Mouse (Mus musculus) kidney, embryonic 16.5 days (tissue): ENCODE data around the gene Cxcr4. TPM values are rescaled to one million over a fixed set of nuclear protein-coding genes. Genes with fewer than 3 reads are reported as not detected.

Experiments
- ATAC-seq: fragments of 200-750 bp; cut with Nextera tagmentation; 2 replicates; pipeline ENCODE4 v1.8.0; 2017; ENCODE audit warnings: moderate TSS enrichment; ENCODE audit not compliant: low FRiP score, low TSS enrichment
- H3K27ac ChIP-seq: fragments of 300-500 bp; sonication (generic); 2 replicates; pipeline ENCODE4 v1.5.1; 2014; ENCODE audit warnings: low read length
- H3K27me3 ChIP-seq: fragments of 300-500 bp; sonication (generic); 2 replicates; pipeline ENCODE4 v1.6.1; 2014; ENCODE audit warnings: low read length, control low read depth, mixed read lengths; ENCODE audit not compliant: insufficient read depth
- H3K36me3 ChIP-seq: fragments of 300-500 bp; sonication (generic); 2 replicates; pipeline ENCODE4 v1.6.1; 2014; ENCODE audit warnings: low read length, control low read depth, mixed read lengths; ENCODE audit not compliant: insufficient read depth
- H3K4me1 ChIP-seq: fragments of 300-500 bp; sonication (generic); 2 replicates; pipeline ENCODE4 v1.6.1; 2014; ENCODE audit warnings: low read length, control low read depth, mixed read lengths; ENCODE audit not compliant: insufficient read depth
- H3K4me2 ChIP-seq: fragments of 300-500 bp; sonication (generic); replicated peaks from 2 replicates; pipeline ENCODE4 v1.6.1; 2014; ENCODE audit warnings: low read depth, low read length
- H3K4me3 ChIP-seq: fragments of 300-500 bp; sonication (generic); 2 replicates; pipeline ENCODE4 v1.5.1; 2014; ENCODE audit warnings: mild to moderate bottlenecking, low read length
- H3K9ac ChIP-seq: fragments of 300-500 bp; sonication (generic); replicated peaks from 2 replicates; pipeline ENCODE4 v1.6.1; 2014; ENCODE audit warnings: low read length
- H3K9me3 ChIP-seq: fragments of 300-500 bp; sonication (generic); 2 replicates; pipeline ENCODE4 v1.6.1; 2016; ENCODE audit warnings: low read length, control low read depth
- WGBS: fragments of 180-500 bp; shearing (Covaris S2); extraction: QIAGEN DNeasy Blood & Tissue Kit; methylation state at CpG from one replicate; pipeline ENCODE4 v1.1.7; 2014; 5-methylcytosine and 5-hydroxymethylcytosine counted together
- polyA plus RNA-seq: library from polyadenylated mRNA; unstranded; fragments of >200 nt; fragmentation: Nextera tagmentation; extraction: Ambion mirVana; gene quantifications from 2 replicates; pipeline ENCODE4 v1.2.1, GENCODE M21; 2015

Gene Cxcr4
- polyA plus RNA-seq, 1 experiment from 2014 or later: 8.7 TPM

GRCm38 (mm10) chr1:128578454-128578853 lies 13.6 kb downstream of the Cxcr4 start:
- Histone ChIP-seq H3K9ac (no peak overlapping the region), H3K27me3 (no peaks in the 10 kb centered on the region), H3K27ac (no peak overlapping the region), H3K4me3 (no peak overlapping the region), H3K36me3 (no peaks in the 10 kb centered on the region), H3K9me3 (no peaks in the 10 kb centered on the region), H3K4me2 (no peak overlapping the region), H3K4me1 (no peaks in the 10 kb centered on the region; the same call in 1 of the 2 replicates)
- 79% methylated on average over 2 of the region's 2 CpGs for WGBS
- no peak for ATAC-seq

GRCm38 (mm10) chr1:128575096-128575495 lies 17.0 kb downstream of the Cxcr4 start:
- Histone ChIP-seq H3K9me3 (no peaks in the 10 kb centered on the region), H3K9ac (no peak overlapping the region), H3K4me1 (no peaks in the 10 kb centered on the region), H3K27ac (no peak overlapping the region), H3K4me3 (no peak overlapping the region), H3K4me2 (no peak overlapping the region), H3K27me3 (no peaks in the 10 kb centered on the region), H3K36me3 (no peaks in the 10 kb centered on the region)
- WGBS: 76% methylated on average over 4 of the region's 4 CpGs
- no peak for ATAC-seq

GRCm38 (mm10) chr1:128571033-128571432 lies 21.1 kb downstream of the Cxcr4 start:
- WGBS: 51% methylated on average over 3 of the region's 3 CpGs
- no peak for ATAC-seq
- Histone ChIP-seq H3K27me3 (no peaks in the 10 kb centered on the region), H3K4me1 (no peaks in the 10 kb centered on the region), H3K4me2 (no peak overlapping the region), H3K4me3 (no peak overlapping the region), H3K36me3 (no peaks in the 10 kb centered on the region), H3K9ac (no peak overlapping the region), H3K27ac (no peak overlapping the region), H3K9me3 (no peaks in the 10 kb centered on the region)

GRCm38 (mm10) chr1:128569992-128570648 lies 22.0 kb downstream of the Cxcr4 start:
- 85% methylated on average over 17 of the region's 17 CpGs for WGBS

GRCm38 (mm10) chr1:128567224-128568197 lies 24.6 kb downstream of the Cxcr4 start:
- 82% methylated on average over 12 of the region's 12 CpGs for WGBS
- no peaks in the 10 kb centered on the region for H3K36me3 ChIP-seq
- H3K27ac ChIP-seq: no peak overlapping the region
- H3K27me3 ChIP-seq: no peaks in the 10 kb centered on the region
- H3K4me3 ChIP-seq: no peak overlapping the region
- no peak overlapping the region for H3K4me2 ChIP-seq
- no peaks in the 10 kb centered on the region for H3K4me1 ChIP-seq
- no peak for ATAC-seq
- no peaks in the 10 kb centered on the region for H3K9me3 ChIP-seq
- no peak overlapping the region for H3K9ac ChIP-seq

More at GRCm38 (mm10) chr1:128569992-128570648, 22.0 kb downstream of the Cxcr4 start:
- no peaks in the 10 kb centered on the region for H3K36me3 ChIP-seq
- H3K9ac ChIP-seq: no peak overlapping the region
- no peaks in the 10 kb centered on the region for H3K27me3 ChIP-seq
- no peaks in the 10 kb centered on the region for H3K4me1 ChIP-seq
- H3K9me3 ChIP-seq: no peaks in the 10 kb centered on the region
- ATAC-seq: no peak
- H3K27ac ChIP-seq: no peak overlapping the region
- H3K4me3 ChIP-seq: no peak overlapping the region
- H3K4me2 ChIP-seq: no peak overlapping the region

- no peaks in the 10 kb centered on the region for H3K27me3 ChIP-seq
- H3K4me1 ChIP-seq: no peaks in the 10 kb centered on the region
- no peaks in the 10 kb centered on the region for H3K36me3 ChIP-seq
- H3K4me2 ChIP-seq: no peak overlapping the region
- no peak overlapping the region for H3K27ac ChIP-seq
- H3K9me3 ChIP-seq: no peaks in the 10 kb centered on the region
- H3K9ac ChIP-seq: no peak overlapping the region
- H3K4me3 ChIP-seq: no peak overlapping the region
- 59% methylated on average over 3 of the region's 3 CpGs for WGBS
- ATAC-seq: no peak
Observed at GRCm38 (mm10) chr1:128563905-128564304, 28.2 kb downstream of the Cxcr4 start.

- Histone ChIP-seq H3K36me3 (no peaks in the 10 kb centered on the region), H3K9me3 (no peaks in the 10 kb centered on the region), H3K27me3 (no peaks in the 10 kb centered on the region), H3K4me1 (0 out of 2 replicates have a peak, but pooled peaks cover 3% of the 10 kb centered on the region), H3K9ac (no peak overlapping the region), H3K4me3 (no peak overlapping the region), H3K27ac (no peak overlapping the region), H3K4me2 (no peak overlapping the region)
- no peak for ATAC-seq
- WGBS: 85% methylated on average over 9 of the region's 9 CpGs
Observed at GRCm38 (mm10) chr1:128561325-128561874, 30.7 kb downstream of the Cxcr4 start.

GRCm38 (mm10) chr1:128560452-128561324 lies 31.4 kb downstream of the Cxcr4 start:
- no peak overlapping the region for H3K4me2 ChIP-seq
- H3K9ac ChIP-seq: no peak overlapping the region
- H3K4me3 ChIP-seq: no peak overlapping the region
- H3K27me3 ChIP-seq: no peaks in the 10 kb centered on the region
- H3K9me3 ChIP-seq: no peaks in the 10 kb centered on the region
- 81% methylated on average over 14 of the region's 14 CpGs for WGBS
- H3K27ac ChIP-seq: no peak overlapping the region
- ATAC-seq: no peak
- no peaks in the 10 kb centered on the region for H3K36me3 ChIP-seq
- 0 out of 2 replicates have a peak, but pooled peaks cover 3% of the 10 kb centered on the region for H3K4me1 ChIP-seq

- ATAC-seq: no peak
- WGBS: 72% methylated on average over 4 of the region's 4 CpGs
Observed at GRCm38 (mm10) chr1:128557953-128558352, 34.1 kb downstream of the Cxcr4 start.

More at GRCm38 (mm10) chr1:128557953-128558352, 34.1 kb downstream of the Cxcr4 start:
- no peak overlapping the region for H3K4me3 ChIP-seq
- H3K27me3 ChIP-seq: no peaks in the 10 kb centered on the region
- H3K9me3 ChIP-seq: no peaks in the 10 kb centered on the region
- 0 out of 2 replicates have a peak, but pooled peaks cover 3% of the 10 kb centered on the region for H3K4me1 ChIP-seq
- no peak overlapping the region for H3K4me2 ChIP-seq
- no peaks in the 10 kb centered on the region for H3K36me3 ChIP-seq
- no peak overlapping the region for H3K27ac ChIP-seq
- H3K9ac ChIP-seq: no peak overlapping the region
